Mouse (Mus musculus) kidney, embryonic 16.5 days (tissue): ENCODE data around the gene Arrb1. TPM values are rescaled to one million over a fixed set of nuclear protein-coding genes. Genes with fewer than 3 reads are reported as not detected.
A peak's percentile ranks its signal among the peaks of the same experiment; 100 is the strongest.

Source experiments
- ATAC-seq: fragments of 200-750 bp; cut with Nextera tagmentation; 2 replicates; pipeline ENCODE4 v1.8.0; 2017; ENCODE audit warnings: moderate TSS enrichment; ENCODE audit not compliant: low FRiP score, low TSS enrichment
- H3K27ac ChIP-seq: fragments of 300-500 bp; sonication (generic); 2 replicates; pipeline ENCODE4 v1.5.1; 2014; ENCODE audit warnings: low read length
- H3K27me3 ChIP-seq: fragments of 300-500 bp; sonication (generic); 2 replicates; pipeline ENCODE4 v1.6.1; 2014; ENCODE audit warnings: low read length, control low read depth, mixed read lengths; ENCODE audit not compliant: insufficient read depth
- H3K36me3 ChIP-seq: fragments of 300-500 bp; sonication (generic); 2 replicates; pipeline ENCODE4 v1.6.1; 2014; ENCODE audit warnings: low read length, control low read depth, mixed read lengths; ENCODE audit not compliant: insufficient read depth
- H3K4me1 ChIP-seq: fragments of 300-500 bp; sonication (generic); 2 replicates; pipeline ENCODE4 v1.6.1; 2014; ENCODE audit warnings: low read length, control low read depth, mixed read lengths; ENCODE audit not compliant: insufficient read depth
- H3K4me2 ChIP-seq: fragments of 300-500 bp; sonication (generic); replicated peaks from 2 replicates; pipeline ENCODE4 v1.6.1; 2014; ENCODE audit warnings: low read depth, low read length
- H3K4me3 ChIP-seq: fragments of 300-500 bp; sonication (generic); 2 replicates; pipeline ENCODE4 v1.5.1; 2014; ENCODE audit warnings: mild to moderate bottlenecking, low read length
- H3K9ac ChIP-seq: fragments of 300-500 bp; sonication (generic); replicated peaks from 2 replicates; pipeline ENCODE4 v1.6.1; 2014; ENCODE audit warnings: low read length
- H3K9me3 ChIP-seq: fragments of 300-500 bp; sonication (generic); 2 replicates; pipeline ENCODE4 v1.6.1; 2016; ENCODE audit warnings: low read length, control low read depth
- WGBS: fragments of 180-500 bp; shearing (Covaris S2); extraction: QIAGEN DNeasy Blood & Tissue Kit; methylation state at CpG from one replicate; pipeline ENCODE4 v1.1.7; 2014; 5-methylcytosine and 5-hydroxymethylcytosine counted together
- polyA plus RNA-seq: library from polyadenylated mRNA; unstranded; fragments of >200 nt; fragmentation: Nextera tagmentation; extraction: Ambion mirVana; gene quantifications from 2 replicates; pipeline ENCODE4 v1.2.1, GENCODE M21; 2015

Arrb1 gene
- polyA plus RNA-seq, 1 experiment from 2014 or later = 11.4 TPM

GRCm38 (mm10) chr7:99535741-99536501, 655 bp downstream of the Arrb1 start:
- H3K27ac ChIP-seq = peak overlapping the region; percentile 89
- H3K27me3 ChIP-seq = no peaks in the 10 kb centered on the region
- no peaks in the 10 kb centered on the region for H3K9me3 ChIP-seq
- whole genome bisulfite sequencing = 10% methylated on average over 43 of the region's 46 CpGs
- H3K4me2 ChIP-seq = peak overlapping the region; percentile 67
- H3K36me3 ChIP-seq = no peaks in the 10 kb centered on the region
- peak overlapping the region; percentile 78 for H3K4me3 ChIP-seq
- H3K4me1 ChIP-seq = peaks cover 52% of the 10 kb centered on the region
- peak; percentile 35 for ATAC-seq
- H3K9ac ChIP-seq = peak overlapping the region; percentile 89

- Histone ChIP-seq H3K4me1 (peaks cover 53% of the 10 kb centered on the region), H3K4me3 (peak overlapping the region; percentile 78; the same call in 1 of the 2 replicates), H3K27me3 (no peaks in the 10 kb centered on the region), H3K4me2 (peak overlapping the region; percentile 67), H3K27ac (no peak overlapping the region), H3K36me3 (no peaks in the 10 kb centered on the region), H3K9ac (no peak overlapping the region; the same call in 1 of the 2 replicates), H3K9me3 (no peaks in the 10 kb centered on the region)
- ATAC-seq = no peak
- WGBS = 72% methylated on average over 5 of the region's 5 CpGs
Observed at GRCm38 (mm10) chr7:99537183-99537756, 2.0 kb downstream of the Arrb1 start.

- no peaks in the 10 kb centered on the region for H3K9me3 ChIP-seq
- H3K27me3 ChIP-seq = no peaks in the 10 kb centered on the region
- peaks cover 53% of the 10 kb centered on the region for H3K4me1 ChIP-seq
- no peak for ATAC-seq
- no peaks in the 10 kb centered on the region for H3K36me3 ChIP-seq
- 76% methylated on average over 4 of the region's 4 CpGs for WGBS
- no peak overlapping the region for H3K27ac ChIP-seq
- no peak overlapping the region for H3K4me3 ChIP-seq
- H3K4me2 ChIP-seq = no peak overlapping the region
- H3K9ac ChIP-seq = no peak overlapping the region
Observed at GRCm38 (mm10) chr7:99538421-99538820, 3.2 kb downstream of the Arrb1 start.

GRCm38 (mm10) chr7:99539201-99539891, 4.1 kb downstream of the Arrb1 start:
- Histone ChIP-seq H3K4me2 (0 out of 2 replicates have a peak overlapping the region, but pooled peaks have one; percentile 8), H3K4me1 (peaks cover 52% of the 10 kb centered on the region), H3K27me3 (no peaks in the 10 kb centered on the region), H3K4me3 (no peak overlapping the region), H3K9me3 (no peaks in the 10 kb centered on the region), H3K9ac (0 out of 2 replicates have a peak overlapping the region, but pooled peaks have one; percentile 19), H3K27ac (no peak overlapping the region), H3K36me3 (no peaks in the 10 kb centered on the region)
- ATAC-seq = no peak
- WGBS = 22% methylated on average over 8 of the region's 8 CpGs

GRCm38 (mm10) chr7:99540016-99540415, 4.8 kb downstream of the Arrb1 start:
- Histone ChIP-seq H3K9me3 (no peaks in the 10 kb centered on the region), H3K36me3 (no peaks in the 10 kb centered on the region), H3K4me2 (no peak overlapping the region), H3K9ac (0 out of 2 replicates have a peak overlapping the region, but pooled peaks have one; percentile 19), H3K27ac (no peak overlapping the region), H3K27me3 (no peaks in the 10 kb centered on the region), H3K4me1 (peaks cover 47% of the 10 kb centered on the region), H3K4me3 (no peak overlapping the region)
- ATAC-seq = no peak
- 53% methylated on average over 2 of the region's 2 CpGs for WGBS

- no peak for ATAC-seq
- Histone ChIP-seq H3K27me3 (no peaks in the 10 kb centered on the region), H3K36me3 (no peaks in the 10 kb centered on the region), H3K27ac (no peak overlapping the region), H3K4me1 (peaks cover 55% of the 10 kb centered on the region), H3K9ac (no peak overlapping the region), H3K4me3 (no peak overlapping the region), H3K9me3 (no peaks in the 10 kb centered on the region), H3K4me2 (no peak overlapping the region)
- WGBS = 52% methylated on average over 5 of the region's 5 CpGs
Observed at GRCm38 (mm10) chr7:99541204-99541603, 5.9 kb downstream of the Arrb1 start.

- H3K36me3 ChIP-seq = no peaks in the 10 kb centered on the region
- no peak overlapping the region for H3K4me2 ChIP-seq
- H3K4me3 ChIP-seq = no peak overlapping the region
- ATAC-seq = no peak
- H3K4me1 ChIP-seq = peaks cover 49% of the 10 kb centered on the region
- 75% methylated on average over 6 of the region's 6 CpGs for WGBS
- H3K27ac ChIP-seq = no peak overlapping the region
- H3K27me3 ChIP-seq = no peaks in the 10 kb centered on the region
- no peak overlapping the region for H3K9ac ChIP-seq
- no peaks in the 10 kb centered on the region for H3K9me3 ChIP-seq
Observed at GRCm38 (mm10) chr7:99544272-99544671, 9.0 kb downstream of the Arrb1 start.

- Histone ChIP-seq H3K9ac (peak overlapping the region; percentile 10), H3K9me3 (no peaks in the 10 kb centered on the region), H3K27ac (peak overlapping the region; percentile 87), H3K4me2 (no peak overlapping the region), H3K4me1 (peaks cover 35% of the 10 kb centered on the region), H3K4me3 (no peak overlapping the region), H3K27me3 (no peaks in the 10 kb centered on the region), H3K36me3 (0 out of 2 replicates have a peak, but pooled peaks cover 3% of the 10 kb centered on the region)
- WGBS = 26% methylated on average over 10 of the region's 10 CpGs
- ATAC-seq = peak; percentile 78
Observed at GRCm38 (mm10) chr7:99545885-99546745, 10.8 kb downstream of the Arrb1 start.
